Mouse (Mus musculus) bone marrow, adult 2 months (tissue): ENCODE data around the gene Dgkz.

Experiments
- CTCF ChIP-seq: fragments of 200-500 bp; IDR thresholded peaks from 2 replicates; pipeline ENCODE4 v1.5.1; 2011; ENCODE audit warnings: low read length, control low read depth; ENCODE audit not compliant: control insufficient read depth, insufficient read depth
- POLR2A ChIP-seq: fragments of 200-500 bp; IDR thresholded peaks from 2 replicates; pipeline ENCODE4 v1.6.1; 2011; ENCODE audit warnings: low read depth, mild to moderate bottlenecking, control low read depth, low read length, borderline replicate concordance; ENCODE audit not compliant: control insufficient read depth

DNA sequence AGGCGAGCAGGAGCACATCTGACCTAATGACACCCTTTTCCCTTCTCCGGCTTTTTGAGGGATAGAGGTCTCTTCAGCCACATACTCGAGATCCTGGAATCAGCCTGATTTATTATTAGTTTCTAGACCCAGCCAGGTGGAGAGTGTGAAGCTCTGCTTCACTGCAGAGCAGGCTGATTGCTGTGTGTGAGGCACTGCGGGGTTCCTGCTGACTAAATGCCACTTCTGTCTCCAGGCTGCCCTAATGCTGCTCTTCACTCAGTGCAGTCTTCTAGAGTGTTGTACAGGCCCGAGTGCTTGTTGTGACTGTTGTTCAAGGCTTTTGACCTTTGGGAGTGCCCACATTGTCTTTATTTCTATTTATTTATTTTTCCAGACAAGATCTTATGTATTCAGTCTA lies 73.3 kb downstream of the Dgkz start:
- TF ChIP-seq POLR2A (no peak), CTCF (no peak)
